Mouse (Mus musculus) MEL (cell line): ENCODE data around the gene Sf1.

ENCODE experiments used
- CTCF ChIP-seq, 3 experiments: IDR thresholded peaks in 2 of 3; conservative IDR thresholded peaks in 1 of 3; 2 replicates each; pipeline ENCODE4 v1.5.1; 2011 to 2012; ENCODE audit warnings: low read length in 3 of 3, low read depth in 2 of 3, mild to moderate bottlenecking in 2 of 3, improper control_type of control experiment in 1 of 3, inconsistent platforms in 1 of 3, mixed read lengths in 1 of 3, moderate library complexity in 1 of 3; ENCODE audit not compliant: control insufficient read depth in 1 of 3, insufficient read depth in 1 of 3, poor library complexity in 1 of 3, severe bottlenecking in 1 of 3
- GABPA ChIP-seq: IDR thresholded peaks from 2 replicates; pipeline ENCODE4 v1.6.1; 2012; ENCODE audit warnings: low read depth, mild to moderate bottlenecking, inconsistent platforms, low read length, improper control_type of control experiment, moderate library complexity
- ZKSCAN1 ChIP-seq: IDR thresholded peaks from 2 replicates; pipeline ENCODE4 v1.6.1; 2012; ENCODE audit warnings: low read depth, mild to moderate bottlenecking, inconsistent platforms, low read length, improper control_type of control experiment, moderate library complexity

- TF ChIP-seq CTCF (IDR thresholded peaks at IDR 0.05 in 2 of 3, conservative IDR thresholded peaks at IDR 0.05 in 1 of 3; ENCODE audit: control insufficient read depth in 1 of 3, insufficient read depth in 1 of 3, low read depth in 2 of 3, low read length in 3 of 3, poor library complexity in 1 of 3, severe bottlenecking in 1 of 3) = no peak
- no peak for TF ChIP-seq GABPA
- TF ChIP-seq ZKSCAN1 = no peak
Observed at GRCm38 (mm10) chr19:6313796-6314195, 49.7 kb upstream of the Sf1 start.
